33 mouse cellular contexts compared by ENCODE assay signal in genomic region chr7:101600406-101600805, GRCm38 (mm10). TPM values are rescaled to one million over a fixed set of nuclear protein-coding genes. Genes with fewer than 3 reads are reported as not detected.
DNase-seq lines count a peak whose midpoint lies in the region; ATAC-seq lines count a peak whose summit lies in the region.
"Had no signal": no experiment of that assay in that cellular context is flagged by ENCODE, and none has a peak within 500 bp of the region (broad histone marks: within the 10 kb centered on the region; RNA-seq: fewer than 3 reads in every experiment).

No protein-coding gene starts in this region.

- DNase-seq in heart, adult 11 months = peak; percentile 9
- DNase-seq in heart, adult 8-10 months (ENCODE audit: low spot score) = no peak
- DNase-seq in CD4-positive helper T cell, adult 2 months (ENCODE audit: low read depth, low spot score) = peak; percentile 66
- DNase-seq in T-cell, adult 2 months (ENCODE audit: low spot score) = peak; percentile 63
- DNase-seq in adrenal gland, adult 2 months = no peak
- DNase-seq in neural tube, embryonic 10.5 days (ENCODE audit: extremely low spot score, low spot score) = no peak
- DNase-seq in ovary, postnatal 14 days (ENCODE audit: low spot score) = no peak
- DNase-seq: adrenal gland, adult 8-10 months; adrenal gland, postnatal 25 days; cerebellum, adult 11-12 months; cerebellum, adult 8-10 months; cerebellum, postnatal 10 days; cerebellum, postnatal 36 days; embryo, embryonic 11 days; gastrocnemius, postnatal 25 days; heart, adult 2 months had no signal

- ATAC-seq in inflammation-experienced regulatory T-cells, adult 6 months = peak; percentile 89
- ATAC-seq: forebrain, embryonic 15.5 days; hindbrain, embryonic 16.5 days; intestine, embryonic 15.5 days had no signal

RNA-seq across cellular contexts. Expression of gene Art2b, which starts 15.0 kb away (rescaled TPM):
- total RNA-seq in heart, adult 8-10 months (2022) = not detected
- polyA plus RNA-seq in inflammation-experienced regulatory T-cells, adult 6 months (2017; shearing (Covaris generic)) = 100 to 1,000 TPM in 2 of 3 experiments, 10 to 100 TPM in 1; 72.4 to 156 (median 144) TPM
- not detected for total RNA-seq in adrenal gland, adult 2 months (2021)
- polyA plus RNA-seq in adrenal gland, adult 2 months (2012; rRNA removed) = 0.06 TPM in 1 of 2 replicates, not detected in the other
- total RNA-seq: adrenal gland, postnatal 25 days; ES-E14; gastrocnemius, adult 8-10 months; gastrocnemius, postnatal 25 days; heart, postnatal 25 days had no signal
- polyA plus RNA-seq: brain, embryonic 14.5 days; embryonic facial prominence, embryonic 10.5 days; embryonic facial prominence, embryonic 13.5 days; erythroblast, embryonic 14.5 days; forebrain, embryonic 12.5 days; forebrain, embryonic 15.5 days; heart, embryonic 11.5 days; heart, embryonic 14.5 days; heart, postnatal 0 days; hindbrain, embryonic 10.5 days; hindbrain, embryonic 13.5 days; hindbrain, embryonic 16.5 days had no signal

Comparison
In these comparisons a context has a peak if more than half of its experiments do, and no peak if none do; other contexts are left out.
1. DNase-seq: peak in heart, adult 11 months (single experiment), CD4-positive helper T cell, adult 2 months (single experiment) and T-cell, adult 2 months (single experiment); none in heart, adult 8-10 months (single experiment), adrenal gland, adult 2 months (single experiment), neural tube, embryonic 10.5 days (single experiment) and ovary, postnatal 14 days (single experiment).